Mouse (Mus musculus) liver, postnatal 0 days (tissue): ENCODE measurements around the gene Cers4.

Source experiments
- CTCF ChIP-seq: sonication (generic); IDR thresholded peaks from 2 replicates; pipeline ENCODE4 v1.5.1; 2016; ENCODE audit warnings: antibody characterized with exemption, low read depth
- EP300 ChIP-seq: IDR thresholded peaks from 2 replicates; pipeline ENCODE4 v1.6.1; 2016; ENCODE audit warnings: antibody characterized with exemption, low read depth, mild to moderate bottlenecking

- TF ChIP-seq CTCF (no peak), EP300 (no peak)
These were observed 4.8 kb downstream of the Cers4 start for GRCm38 (mm10) chr8:4497610-4498009.
